Mouse (Mus musculus): Measurements from ENCODE around the gene Atp2a1.

The Atp2a1 gene

GRCm38 (mm10) chr7:126472306-126472705 lies 9.4 kb upstream of the Atp2a1 start:
- no peak for DNase-seq

GRCm38 (mm10) chr7:126471853-126472252 lies 8.9 kb upstream of the Atp2a1 start:
- no peak for DNase-seq

GRCm38 (mm10) chr7:126471361-126471760 lies 8.5 kb upstream of the Atp2a1 start:
- no peak for DNase-seq

- DNase-seq = no peak
Measured at GRCm38 (mm10) chr7:126470077-126470476, 7.2 kb upstream of the Atp2a1 start.

GRCm38 (mm10) chr7:126467834-126468627 lies 5.1 kb upstream of the Atp2a1 start:
- no peak for DNase-seq

GRCm38 (mm10) chr7:126467271-126467670 lies 4.4 kb upstream of the Atp2a1 start:
- DNase-seq = peak; percentile 62 to 69

- DNase-seq = no peak
Measured at GRCm38 (mm10) chr7:126466707-126467106, 3.8 kb upstream of the Atp2a1 start.

GRCm38 (mm10) chr7:126466116-126466515 lies 3.2 kb upstream of the Atp2a1 start:
- no peak for DNase-seq

GRCm38 (mm10) chr7:126465246-126466030 lies 2.5 kb upstream of the Atp2a1 start:
- no peak for DNase-seq

- no peak for DNase-seq
Measured at GRCm38 (mm10) chr7:126464836-126465235, 1.9 kb upstream of the Atp2a1 start.

- no peak for DNase-seq
Measured at GRCm38 (mm10) chr7:126464121-126464520, 1.2 kb upstream of the Atp2a1 start.

GRCm38 (mm10) chr7:126463547-126463946 lies 639 bp upstream of the Atp2a1 start:
- DNase-seq = no peak

GRCm38 (mm10) chr7:126461626-126462025 lies 1.3 kb downstream of the Atp2a1 start:
- no peak for DNase-seq

GRCm38 (mm10) chr7:126460623-126461399 lies 2.1 kb downstream of the Atp2a1 start:
- no peak for DNase-seq

GRCm38 (mm10) chr7:126458844-126459618 lies 3.9 kb downstream of the Atp2a1 start:
- DNase-seq = no peak

- no peak for DNase-seq
Measured at GRCm38 (mm10) chr7:126458225-126458624, 4.7 kb downstream of the Atp2a1 start.

- DNase-seq = no peak
Measured at GRCm38 (mm10) chr7:126456382-126457266, 6.3 kb downstream of the Atp2a1 start.

GRCm38 (mm10) chr7:126455242-126455641 lies 7.7 kb downstream of the Atp2a1 start:
- DNase-seq = no peak

GRCm38 (mm10) chr7:126453861-126454260 lies 9.0 kb downstream of the Atp2a1 start:
- no peak for DNase-seq

GRCm38 (mm10) chr7:126452244-126452643 lies 10.7 kb downstream of the Atp2a1 start:
- DNase-seq = no peak

GRCm38 (mm10) chr7:126450641-126451040 lies 12.3 kb downstream of the Atp2a1 start:
- DNase-seq = no peak

Measured in kidney, postnatal 4 days (tissue).